Mouse (Mus musculus) left cerebral cortex, adult 2 months (tissue): ENCODE data around the gene Prickle2. TPM values are rescaled to one million over a fixed set of nuclear protein-coding genes. Genes with fewer than 3 reads are reported as not detected.

Experiments
- DNase-seq, 2 experiments: peaks; one replicate each; pipeline ENCODE4 v3.0.0; 2021 to 2022; ENCODE audit warnings: low spot score in 2 of 2, mixed read lengths in 1 of 2; ENCODE audit errors: extremely low spot score in 1 of 2
- H3K27ac ChIP-seq: fragments of 200-600 bp; 2 replicates; pipeline ENCODE4 v1.8.1; 2022
- H3K4me3 ChIP-seq: fragments of 200-600 bp; 2 replicates; pipeline ENCODE4 v1.8.1; 2022
- CTCF ChIP-seq: fragments of 200-600 bp; IDR thresholded peaks from 2 replicates; pipeline ENCODE4 v1.8.1; 2022; ENCODE audit warnings: antibody characterized with exemption, mild to moderate bottlenecking, moderate library complexity
- intact Hi-C: fragments of 180-260 bp; cut with DNase I; formaldehyde crosslinking; loops from one replicate; pipeline ENCODE4 v1.15.1; 2025
- total RNA-seq, 2 experiments: library from RNA; stranded (reverse); gene quantifications; 2 replicates each; pipeline ENCODE4 v1.2.3; 2021

The Prickle2 gene
- total RNA-seq, 2 experiments from 2014 or later = 163 to 182 TPM

DNA sequence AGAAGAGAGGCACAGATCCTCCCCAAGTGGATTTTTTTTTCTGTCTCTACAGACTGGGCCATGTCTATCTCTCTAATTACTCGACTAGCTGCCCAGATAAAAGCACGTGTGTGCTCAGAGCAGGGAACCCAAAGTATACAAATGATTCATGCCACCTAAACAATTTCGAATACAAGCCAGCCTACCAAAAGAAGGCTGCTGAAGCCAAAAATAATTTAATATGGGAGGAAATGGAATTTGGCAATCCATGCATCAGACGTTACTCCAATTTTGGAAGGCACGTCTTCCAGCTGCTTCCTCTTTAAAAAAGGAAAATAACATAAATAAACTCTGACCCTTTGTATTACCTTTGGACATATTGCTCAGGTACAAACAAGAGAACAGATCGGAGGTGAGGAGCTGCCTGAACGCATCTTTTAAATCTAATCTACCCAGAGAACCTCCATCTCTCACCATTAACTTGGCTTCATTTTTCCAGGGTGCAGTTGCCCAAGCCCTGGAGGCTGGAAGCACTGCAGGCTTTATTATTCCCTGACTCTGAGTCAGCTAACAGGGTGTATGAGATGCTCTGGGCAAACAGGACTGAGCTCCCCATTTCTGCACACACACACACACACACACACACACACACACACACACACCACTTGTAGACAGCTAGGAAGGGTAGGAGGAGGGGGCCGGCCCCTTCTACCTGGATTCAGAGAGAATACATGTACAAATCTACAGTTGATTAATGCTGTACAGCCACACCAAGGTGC lies 172.5 kb downstream of the Prickle2 start:
- peak overlapping the region; percentile 62 for H3K4me3 ChIP-seq
- intact Hi-C loops = loop anchor here (1.0 to 5.0 kb wide), 3 partner anchors 53 to 129 kb away; no protein-coding TSS in a partner anchor
- DNase-seq = no peak
- no peak for TF ChIP-seq CTCF
- H3K27ac ChIP-seq = peak overlapping the region; percentile 91

DNA sequence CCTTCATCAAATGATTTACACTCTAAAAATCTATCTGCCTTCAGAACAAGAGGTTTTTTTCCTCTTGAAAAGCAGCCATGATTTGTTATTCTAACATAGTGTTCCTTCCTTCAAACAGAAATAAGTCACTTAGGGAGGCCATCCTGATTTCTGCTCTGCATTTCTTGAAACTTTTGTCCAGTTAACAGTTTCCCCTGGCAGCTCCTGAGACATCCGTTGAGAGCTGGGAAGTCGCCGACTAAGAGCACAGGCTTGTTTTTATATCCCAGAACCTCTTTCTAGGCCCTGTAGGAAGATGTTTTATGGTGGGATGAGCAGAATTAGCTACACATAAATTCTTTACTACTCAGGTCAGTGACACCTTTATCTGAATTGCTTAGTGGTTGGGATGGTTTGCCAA lies 173.1 kb downstream of the Prickle2 start:
- intact Hi-C loops = loop anchor here (2.0 to 5.0 kb wide), 2 partner anchors 74 to 130 kb away; no protein-coding TSS in a partner anchor
- Histone ChIP-seq H3K4me3 (peak overlapping the region; percentile 62), H3K27ac (peak overlapping the region; percentile 81)
- no peak for TF ChIP-seq CTCF
- DNase-seq = no peak

DNA sequence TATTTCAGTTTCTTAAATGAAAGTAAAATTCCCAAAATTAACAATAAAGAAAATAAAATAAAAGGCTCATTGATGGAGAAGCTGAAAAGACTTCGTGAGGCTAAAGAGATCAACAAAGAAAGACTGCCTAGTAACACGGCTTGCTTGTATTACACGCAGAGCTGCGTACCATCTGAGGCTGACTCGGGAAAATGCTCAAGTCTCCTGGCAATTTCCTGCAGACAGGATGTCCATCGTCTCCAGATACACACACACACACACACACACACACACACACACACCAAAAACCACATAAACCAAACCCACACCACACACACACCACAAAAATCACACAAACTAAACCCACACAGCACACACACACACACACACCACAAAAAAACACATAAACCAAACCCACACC lies 173.6 kb downstream of the Prickle2 start:
- H3K4me3 ChIP-seq = peak overlapping the region; percentile 45
- peak overlapping the region; percentile 63 for H3K27ac ChIP-seq
- no peak for TF ChIP-seq CTCF
- no peak for DNase-seq
- intact Hi-C loops = loop anchor here (2.0 to 5.0 kb wide), 2 partner anchors 75 to 130 kb away; no protein-coding TSS in a partner anchor

GRCm38 (mm10) chr6:92526212-92526611 lies 179.7 kb downstream of the Prickle2 start:
- Histone ChIP-seq H3K4me3 (no peak overlapping the region), H3K27ac (no peak overlapping the region)
- intact Hi-C loops = no loop called here
- DNase-seq = no peak
- TF ChIP-seq CTCF = no peak

- DNase-seq = no peak
- H3K4me3 ChIP-seq = no peak overlapping the region
- H3K27ac ChIP-seq = no peak overlapping the region
- intact Hi-C loops = no loop called here
- TF ChIP-seq CTCF = no peak
Measured at GRCm38 (mm10) chr6:92525646-92526045, 180.3 kb downstream of the Prickle2 start.

DNA sequence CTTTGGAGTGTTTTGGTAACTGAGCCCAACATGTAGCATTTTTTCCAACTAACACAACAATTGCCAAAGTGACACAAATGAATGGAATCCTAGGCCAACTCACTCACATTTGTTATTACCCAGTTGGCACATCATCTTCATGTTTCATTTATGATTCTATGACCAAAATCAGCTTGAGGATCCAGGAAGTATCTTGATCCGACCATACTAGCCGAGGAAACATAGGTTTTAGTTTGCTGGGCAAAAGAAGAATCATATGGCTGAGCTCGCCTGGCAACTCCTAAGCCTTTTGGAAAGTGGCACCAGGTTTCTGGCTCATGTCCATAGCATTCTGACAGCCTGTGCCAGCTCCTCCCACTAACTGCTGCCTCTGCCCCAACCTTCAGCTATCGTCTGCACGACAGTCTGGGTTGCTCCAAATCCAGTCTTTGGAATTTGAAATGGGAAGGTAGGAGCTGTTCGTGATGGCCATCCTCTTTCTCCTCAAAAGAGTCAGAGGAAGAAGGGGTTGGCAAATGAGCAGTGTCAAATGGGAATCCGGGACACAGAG lies 184.4 kb downstream of the Prickle2 start:
- no peak overlapping the region for H3K4me3 ChIP-seq
- DNase-seq = peak; percentile 53 to 77

GRCm38 (mm10) chr6:92520088-92520875 lies 185.7 kb downstream of the Prickle2 start:
- Histone ChIP-seq H3K27ac (no peak overlapping the region), H3K4me3 (no peak overlapping the region)
- intact Hi-C loops = no loop called here
- no peak for TF ChIP-seq CTCF
- DNase-seq = no peak

More for the DNA sequence above, 184.4 kb downstream of the Prickle2 start:
- no peak for TF ChIP-seq CTCF
- intact Hi-C loops = loop anchor here (2.0 kb wide), 1 partner anchor 143 kb away; no protein-coding TSS in a partner anchor
- peak overlapping the region; percentile 42; the same call in 1 of the 2 replicates for H3K27ac ChIP-seq

DNA sequence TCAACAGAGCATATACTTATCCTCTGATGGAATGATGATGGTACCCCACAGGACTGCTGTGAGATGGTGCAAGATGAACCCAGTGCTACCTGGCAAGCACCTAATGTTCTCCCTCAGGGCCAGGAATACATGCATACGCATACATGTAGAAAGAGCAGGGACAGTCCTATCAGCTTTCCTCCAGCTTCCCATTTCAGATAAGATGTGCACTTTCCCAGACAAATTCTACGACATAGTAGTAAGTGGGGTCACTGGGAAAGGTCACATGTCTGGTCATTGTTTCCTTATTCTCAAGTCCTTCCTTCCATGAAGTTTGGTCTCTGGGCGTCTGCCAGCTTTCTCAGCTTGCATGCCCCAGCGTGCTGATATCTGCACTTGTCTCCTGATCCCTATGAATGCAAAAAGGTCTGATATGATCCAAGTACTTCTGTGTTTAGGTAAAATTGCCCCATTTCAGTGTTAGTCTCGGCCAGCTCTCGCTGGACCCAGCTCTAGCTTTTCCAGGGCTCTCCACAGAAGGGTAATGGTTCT lies 187.5 kb downstream of the Prickle2 start:
- DNase-seq = no peak
- no peak overlapping the region for H3K4me3 ChIP-seq
- H3K27ac ChIP-seq = no peak overlapping the region
- no peak for TF ChIP-seq CTCF
- intact Hi-C loops = no loop called here

- intact Hi-C loops = no loop called here
- no peak for DNase-seq
- no peak overlapping the region for H3K4me3 ChIP-seq
- H3K27ac ChIP-seq = no peak overlapping the region
- TF ChIP-seq CTCF = no peak
Measured at GRCm38 (mm10) chr6:92517002-92517401, 189.0 kb downstream of the Prickle2 start.

DNA sequence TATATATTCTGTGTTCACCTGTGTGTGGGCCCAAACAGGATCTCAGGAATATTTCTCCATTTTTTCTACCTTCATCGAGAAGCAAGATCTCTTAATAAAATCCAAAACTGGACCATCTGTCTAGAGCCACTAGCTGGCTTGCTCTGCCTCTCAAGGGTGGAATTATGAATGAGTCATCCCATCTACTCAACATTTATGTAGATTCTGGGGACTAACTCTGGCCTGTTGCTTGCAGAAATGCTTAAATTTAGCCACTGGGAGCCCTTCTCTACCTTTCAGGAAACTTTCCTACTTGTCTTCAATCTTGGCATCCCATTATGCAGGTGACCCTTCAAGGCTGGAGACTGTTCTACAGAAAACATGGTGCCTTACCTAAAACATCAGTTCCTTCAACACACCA lies 194.0 kb downstream of the Prickle2 start:
- Histone ChIP-seq H3K4me3 (no peak overlapping the region), H3K27ac (no peak overlapping the region)
- intact Hi-C loops = no loop called here
- no peak for DNase-seq
- TF ChIP-seq CTCF = no peak; the same call in 1 of the 2 replicates

GRCm38 (mm10) chr6:92509712-92510111 lies 196.2 kb downstream of the Prickle2 start:
- H3K4me3 ChIP-seq = no peak overlapping the region
- no peak for DNase-seq
- TF ChIP-seq CTCF = no peak
- H3K27ac ChIP-seq = no peak overlapping the region
- intact Hi-C loops = no loop called here
